Mouse (Mus musculus) embryonic facial prominence, embryonic 12.5 days (tissue): ENCODE measurements around the gene Fscb. TPM values are rescaled to one million over a fixed set of nuclear protein-coding genes. Genes with fewer than 3 reads are reported as not detected.

Experiments
- ATAC-seq: fragments of 200-750 bp; cut with Nextera tagmentation; 2 replicates; pipeline ENCODE4 v1.8.0; 2017; ENCODE audit not compliant: insufficient number of reproducible peaks, insufficient read depth, low FRiP score, low TSS enrichment
- H3K27ac ChIP-seq: fragments of 300-500 bp; sonication (generic); 2 replicates; pipeline ENCODE4 v1.5.1; 2016; ENCODE audit warnings: mild to moderate bottlenecking
- H3K27me3 ChIP-seq: fragments of 300-500 bp; sonication (generic); 2 replicates; pipeline ENCODE4 v1.6.1; 2016; ENCODE audit warnings: mild to moderate bottlenecking, moderate library complexity
- H3K36me3 ChIP-seq: fragments of 300-500 bp; sonication (generic); 2 replicates; pipeline ENCODE4 v1.6.1; 2016; ENCODE audit warnings: mild to moderate bottlenecking
- H3K4me1 ChIP-seq: fragments of 300-500 bp; sonication (generic); 2 replicates; pipeline ENCODE4 v1.6.1; 2016
- H3K4me2 ChIP-seq: fragments of 300-500 bp; sonication (generic); replicated peaks from 2 replicates; pipeline ENCODE4 v1.6.1; 2016; ENCODE audit warnings: mild to moderate bottlenecking, moderate library complexity
- H3K4me3 ChIP-seq: fragments of 300-500 bp; sonication (generic); 2 replicates; pipeline ENCODE4 v1.5.1; 2016; ENCODE audit warnings: mild to moderate bottlenecking
- H3K9ac ChIP-seq: fragments of 300-500 bp; sonication (generic); 2 replicates; pipeline ENCODE4 v1.6.1; 2016; ENCODE audit warnings: mild to moderate bottlenecking, moderate library complexity
- H3K9me3 ChIP-seq: fragments of 300-500 bp; sonication (generic); 2 replicates; pipeline ENCODE4 v1.6.1; 2016; ENCODE audit warnings: mild to moderate bottlenecking, moderate library complexity
- WGBS: fragments of 180-500 bp; shearing (Covaris S2); methylation state at CpG from one replicate; pipeline ENCODE4 v1.1.7; 2016; 5-methylcytosine and 5-hydroxymethylcytosine counted together
- polyA plus RNA-seq: library from polyadenylated mRNA; unstranded; fragments of >200 nt; fragmentation: Nextera tagmentation; extraction: Ambion mirVana; gene quantifications from 2 replicates; pipeline ENCODE4 v1.2.1, GENCODE M21; 2016

Gene Fscb
- polyA plus RNA-seq: not detected in 2 replicates

DNA sequence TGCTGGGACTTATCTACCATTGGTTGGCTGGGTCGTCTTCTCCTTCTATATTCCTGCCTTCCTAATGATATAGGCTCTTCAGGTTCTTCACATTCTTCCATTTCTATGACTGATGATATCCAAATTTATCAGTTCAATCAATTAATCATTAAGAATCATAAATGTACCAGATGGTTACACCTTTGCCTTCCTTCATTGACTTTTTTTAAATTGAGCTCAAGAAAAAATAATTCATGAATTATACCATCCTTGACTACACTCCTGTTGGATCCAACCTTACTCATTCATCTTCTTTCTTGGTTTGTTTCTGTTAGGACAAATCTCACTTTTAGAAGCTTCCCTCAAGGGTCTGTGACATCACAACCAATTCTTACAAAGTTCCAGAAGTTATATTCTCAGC, at the start of gene Fscb:
TSS of gene Fscb (minus strand) at position 101 of the 400 bp plus-strand sequence.
- no peak within 1 kb of the TSS for H3K4me2 ChIP-seq
- no peaks in the 10 kb centered on the region for H3K9me3 ChIP-seq
- no peak within 1 kb of the TSS for H3K4me3 ChIP-seq
- WGBS: 80% methylated on average over 1 of the region's 1 CpGs
- no peak within 1 kb of the TSS for H3K27ac ChIP-seq
- H3K36me3 ChIP-seq: no peaks in the 10 kb centered on the region
- H3K4me1 ChIP-seq: no peaks in the 10 kb centered on the region
- H3K27me3 ChIP-seq: no peaks in the 10 kb centered on the region
- no peak for ATAC-seq
- no peak within 1 kb of the TSS for H3K9ac ChIP-seq

DNA sequence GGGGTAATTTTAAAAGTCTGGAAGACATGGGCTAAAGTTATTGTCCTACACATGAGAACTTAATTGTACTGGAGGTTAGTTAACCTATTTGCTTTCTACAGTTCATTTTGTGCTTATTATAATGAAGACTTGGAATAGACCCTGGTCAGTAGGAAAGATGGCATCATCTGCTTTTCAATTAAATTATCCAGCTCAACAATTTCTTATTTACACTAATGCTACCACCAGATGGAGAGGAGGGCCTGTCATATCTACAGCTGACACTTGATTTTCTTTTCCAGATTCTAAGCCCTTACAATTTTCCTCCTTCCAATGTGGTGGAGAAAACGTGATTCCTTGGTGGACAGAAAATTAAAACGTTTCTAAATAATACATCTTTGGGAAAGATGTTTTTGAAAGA, 42.3 kb upstream of the Fscb start:
- H3K4me1 ChIP-seq: no peaks in the 10 kb centered on the region
- no peaks in the 10 kb centered on the region for H3K9me3 ChIP-seq
- no peak overlapping the region for H3K4me3 ChIP-seq
- 62% methylated on average over 2 of the region's 2 CpGs for WGBS
- H3K9ac ChIP-seq: no peak overlapping the region
- H3K36me3 ChIP-seq: no peaks in the 10 kb centered on the region
- no peaks in the 10 kb centered on the region for H3K27me3 ChIP-seq
- no peak for ATAC-seq
- no peak overlapping the region for H3K27ac ChIP-seq
- H3K4me2 ChIP-seq: no peak overlapping the region

DNA sequence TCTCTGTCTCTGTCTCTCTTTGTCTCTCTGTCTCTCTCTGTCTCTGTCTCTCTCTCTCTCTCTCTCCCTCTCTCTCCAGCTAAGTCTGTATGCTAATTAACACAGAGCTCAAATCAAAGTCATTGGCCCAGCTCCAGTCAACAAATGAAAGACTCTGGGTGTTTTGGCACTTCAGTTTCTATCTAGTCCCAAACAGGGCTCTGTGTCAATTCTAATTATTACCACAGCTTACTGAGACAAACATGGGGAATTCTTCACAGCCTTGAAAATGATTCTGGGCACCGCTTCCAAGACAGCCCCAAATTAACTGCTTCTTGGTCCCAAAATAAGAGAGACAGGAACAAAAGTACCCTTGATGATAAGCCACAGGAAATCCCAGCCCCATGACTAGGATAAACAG, 38.9 kb upstream of the Fscb start:
- Histone ChIP-seq H3K27ac (no peak overlapping the region), H3K9ac (no peak overlapping the region), H3K4me1 (no peaks in the 10 kb centered on the region), H3K36me3 (no peaks in the 10 kb centered on the region), H3K4me3 (no peak overlapping the region), H3K27me3 (no peaks in the 10 kb centered on the region), H3K4me2 (no peak overlapping the region), H3K9me3 (no peaks in the 10 kb centered on the region)
- ATAC-seq: no peak
- WGBS: 65% methylated on average over 1 of the region's 1 CpGs

DNA sequence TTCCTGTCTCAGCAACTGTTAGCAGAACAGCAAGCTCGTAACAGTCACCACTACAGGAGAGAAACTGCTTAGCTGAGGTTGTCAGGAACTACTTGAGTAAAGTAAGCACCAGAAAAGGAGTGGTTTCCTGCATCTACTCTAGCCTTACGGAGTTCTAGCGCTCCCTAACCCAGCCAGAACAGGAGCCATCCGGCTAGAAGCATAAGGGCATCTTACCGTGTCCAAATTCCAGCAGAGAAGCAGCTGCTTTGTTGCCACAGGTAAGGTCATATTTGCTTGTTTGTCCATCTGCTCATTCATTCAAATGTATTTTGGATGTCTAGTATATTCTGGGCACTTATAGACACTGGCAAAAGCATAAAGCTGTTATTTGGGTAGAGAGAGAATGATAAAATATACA, 23.2 kb upstream of the Fscb start:
- no peak overlapping the region for H3K4me3 ChIP-seq
- ATAC-seq: no peak
- H3K4me2 ChIP-seq: no peak overlapping the region
- H3K9ac ChIP-seq: no peak overlapping the region
- H3K27me3 ChIP-seq: no peaks in the 10 kb centered on the region
- H3K36me3 ChIP-seq: no peaks in the 10 kb centered on the region
- H3K4me1 ChIP-seq: no peaks in the 10 kb centered on the region
- no peaks in the 10 kb centered on the region for H3K9me3 ChIP-seq
- H3K27ac ChIP-seq: no peak overlapping the region
- WGBS: 85% methylated on average over 5 of the region's 5 CpGs

DNA sequence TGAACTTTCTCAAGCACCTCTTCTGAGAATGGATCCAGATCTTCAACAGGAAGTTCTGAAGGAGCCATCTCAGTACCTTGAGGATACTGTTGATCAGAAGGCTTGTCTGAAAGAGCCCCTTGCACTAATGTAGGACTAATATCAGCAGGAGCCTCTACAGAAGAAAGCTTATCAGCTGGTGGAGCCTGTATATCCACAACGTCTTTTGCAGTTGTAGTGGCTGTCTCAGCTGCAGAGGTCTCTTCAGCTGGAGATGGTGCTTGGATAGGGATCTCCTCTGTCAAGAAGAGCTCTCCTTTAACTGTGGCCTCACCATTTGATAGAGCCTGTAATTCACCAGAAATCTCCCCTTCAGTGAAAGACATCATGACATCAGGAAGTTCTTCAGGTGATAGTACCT, 875 bp downstream of the Fscb start:
- H3K4me3 ChIP-seq: no peak overlapping the region
- no peaks in the 10 kb centered on the region for H3K9me3 ChIP-seq
- 68% methylated on average over 1 of the region's 1 CpGs for WGBS
- no peaks in the 10 kb centered on the region for H3K36me3 ChIP-seq
- no peaks in the 10 kb centered on the region for H3K4me1 ChIP-seq
- H3K9ac ChIP-seq: no peak overlapping the region
- H3K27me3 ChIP-seq: no peaks in the 10 kb centered on the region
- no peak overlapping the region for H3K4me2 ChIP-seq
- H3K27ac ChIP-seq: no peak overlapping the region
- ATAC-seq: no peak

DNA sequence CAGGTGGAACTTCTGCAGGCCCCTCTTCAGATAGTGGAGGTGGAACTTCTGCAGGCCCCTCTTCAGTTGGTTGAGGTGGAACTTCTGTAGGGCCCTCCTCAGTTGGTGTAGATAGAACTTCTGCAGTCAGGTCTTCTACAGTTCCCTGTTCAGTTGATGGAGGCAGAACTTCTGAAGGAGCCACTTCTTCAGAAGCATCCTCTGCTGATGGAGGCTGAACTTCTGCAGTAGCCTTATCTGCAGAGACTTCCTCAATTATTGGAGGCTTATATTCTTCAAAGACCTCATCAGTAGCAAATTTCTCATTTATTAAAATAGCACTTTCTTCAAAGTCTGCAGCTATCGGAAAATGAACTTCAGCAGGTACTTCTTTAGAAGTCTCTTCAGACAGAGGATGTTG, 1.4 kb downstream of the Fscb start:
- H3K4me1 ChIP-seq: no peaks in the 10 kb centered on the region
- H3K27me3 ChIP-seq: no peaks in the 10 kb centered on the region
- WGBS: 91% methylated on average over 1 of the region's 1 CpGs
- H3K36me3 ChIP-seq: no peaks in the 10 kb centered on the region
- no peak overlapping the region for H3K27ac ChIP-seq
- no peak overlapping the region for H3K4me2 ChIP-seq
- no peak for ATAC-seq
- H3K9me3 ChIP-seq: no peaks in the 10 kb centered on the region
- H3K4me3 ChIP-seq: no peak overlapping the region
- no peak overlapping the region for H3K9ac ChIP-seq

DNA sequence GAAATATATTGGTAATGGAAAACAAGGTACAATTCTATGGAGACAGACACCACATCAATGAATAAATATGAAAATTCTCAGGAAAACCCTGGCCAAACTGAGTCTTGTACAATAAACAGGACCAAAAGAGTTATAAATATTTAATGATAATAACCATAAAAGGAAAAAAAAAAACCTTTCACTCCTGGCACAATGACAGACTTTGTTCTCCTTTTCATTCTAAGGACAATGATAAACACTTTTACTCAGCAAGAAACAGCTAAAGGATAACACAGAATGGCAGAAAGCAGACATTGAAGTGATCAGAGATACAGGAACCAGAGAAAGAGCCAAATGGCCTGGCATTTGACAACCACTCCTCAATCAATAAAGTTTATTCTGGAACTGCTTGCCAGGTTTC, 19.3 kb downstream of the Fscb start:
- no peaks in the 10 kb centered on the region for H3K4me1 ChIP-seq
- H3K9me3 ChIP-seq: no peaks in the 10 kb centered on the region
- no peaks in the 10 kb centered on the region for H3K27me3 ChIP-seq
- no peak overlapping the region for H3K4me2 ChIP-seq
- H3K9ac ChIP-seq: no peak overlapping the region
- no peaks in the 10 kb centered on the region for H3K36me3 ChIP-seq
- ATAC-seq: no peak
- no peak overlapping the region for H3K27ac ChIP-seq
- no peak overlapping the region for H3K4me3 ChIP-seq

DNA sequence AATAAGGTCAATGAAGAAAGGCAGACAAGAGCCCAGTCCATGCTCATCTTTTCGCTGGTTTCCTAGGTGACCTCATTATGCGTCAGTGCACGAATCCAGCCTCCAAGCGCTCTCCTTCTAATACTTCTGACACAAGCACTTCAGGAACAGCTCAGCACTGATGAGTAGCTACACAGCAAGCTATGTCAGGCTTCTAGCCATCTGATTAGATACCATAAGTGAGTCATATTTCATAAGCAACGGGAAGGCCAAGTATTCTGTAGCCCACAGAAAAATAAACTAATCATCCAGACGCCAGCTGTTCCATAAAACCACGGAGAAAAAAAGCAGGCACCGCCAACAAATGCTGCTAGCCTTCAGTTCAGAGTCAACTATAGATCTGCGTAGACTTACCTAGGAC, 24.6 kb downstream of the Fscb start:
- 80% methylated on average over 9 of the region's 9 CpGs for WGBS
- Histone ChIP-seq H3K36me3 (no peaks in the 10 kb centered on the region), H3K27me3 (no peaks in the 10 kb centered on the region), H3K9ac (no peak overlapping the region), H3K27ac (no peak overlapping the region), H3K4me1 (no peaks in the 10 kb centered on the region), H3K4me3 (no peak overlapping the region), H3K4me2 (no peak overlapping the region), H3K9me3 (no peaks in the 10 kb centered on the region)
- no peak for ATAC-seq

DNA sequence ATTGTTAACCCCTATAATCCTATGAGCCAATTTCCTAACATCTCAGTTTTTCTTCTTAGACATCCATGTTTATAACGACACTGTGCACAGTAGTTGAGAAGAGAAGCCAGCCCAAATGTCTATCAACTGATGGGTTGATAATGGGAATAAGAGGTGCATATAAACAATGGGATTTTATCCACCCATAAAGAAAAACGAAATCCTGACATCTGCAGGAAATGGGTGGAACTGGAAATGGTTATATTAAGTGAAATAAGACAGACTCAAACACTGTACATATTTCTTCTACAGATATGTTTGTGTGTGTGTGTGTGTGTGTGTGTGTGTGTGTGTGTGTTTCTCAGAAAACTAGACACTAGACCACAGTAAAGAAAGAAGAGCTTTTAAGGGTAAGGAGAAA, 37.8 kb downstream of the Fscb start:
- WGBS: 52% methylated on average over 2 of the region's 2 CpGs
- no peak for ATAC-seq

More for the DNA sequence above, 37.8 kb downstream of the Fscb start:
- Histone ChIP-seq H3K9ac (no peak overlapping the region), H3K4me1 (no peaks in the 10 kb centered on the region), H3K9me3 (no peaks in the 10 kb centered on the region), H3K36me3 (no peaks in the 10 kb centered on the region), H3K4me2 (no peak overlapping the region), H3K4me3 (no peak overlapping the region), H3K27me3 (no peaks in the 10 kb centered on the region), H3K27ac (no peak overlapping the region)
